9 mouse cellular contexts compared by ENCODE assay signal in genomic region chr2:50272165-50272564, GRCm38 (mm10). TPM values are rescaled to one million over a fixed set of nuclear protein-coding genes. Genes with fewer than 3 reads are reported as not detected.
DNase-seq lines count a peak whose midpoint lies in the region; ATAC-seq and TF ChIP-seq lines count a peak whose summit lies in the region.
"Had no signal": no experiment of that assay in that cellular context is flagged by ENCODE, and none has a peak within 500 bp of the region (broad histone marks: within the 10 kb centered on the region; RNA-seq: fewer than 3 reads in every experiment).

No protein-coding gene starts in this region.

- TF ChIP-seq CTCF in layer of hippocampus, adult 2 months (conservative IDR thresholded peaks at IDR 0.05): peak; percentile 92

- no peak overlapping the region for H3K27ac ChIP-seq in layer of hippocampus, adult 2 months
- H3K27ac ChIP-seq: liver, embryonic 15.5 days had no signal

- no peak for ATAC-seq in cerebellum, adult (ENCODE audit: insufficient number of reproducible peaks, low FRiP score, low TSS enrichment)

- DNase-seq in cerebellum, postnatal 14 days: peak; percentile 22 to 53
- DNase-seq in layer of hippocampus, adult 2 months (ENCODE audit: low spot score in 2 of 2): peak; percentile 15 to 42
- DNase-seq in layer of hippocampus, postnatal 25 days (ENCODE audit: extremely low spot score in 1 of 2, low spot score in 1 of 2): no peak
- DNase-seq in A20 (ENCODE audit: low read depth, low spot score): peak; percentile 44
- peak; percentile 27 for DNase-seq in embryo, embryonic 11.5 days (ENCODE audit: low read depth, low spot score)
- DNase-seq in right cerebral cortex, postnatal 4 days: no peak
- no peak for DNase-seq in right cerebral cortex, postnatal 14 days

- no peak overlapping the region for H3K4me3 ChIP-seq in layer of hippocampus, adult 2 months
- H3K4me3 ChIP-seq: liver, embryonic 15.5 days had no signal

RNA-seq across cellular contexts. Expression of gene Mmadhc, which starts 24.4 kb away (rescaled TPM):
- 10 to 100 TPM; 50.2 to 52.4 TPM for total RNA-seq in layer of hippocampus, adult 2 months (2021)
- total RNA-seq in layer of hippocampus, postnatal 25 days (2021): 10 to 100 TPM; 50.7 to 51.7 TPM

Comparison
In these comparisons a context has a peak if more than half of its experiments do, and no peak if none do; other contexts are left out.
1. DNase-seq: peak in cerebellum, postnatal 14 days (2 of 2), layer of hippocampus, adult 2 months (2 of 2), A20 (single experiment) and embryo, embryonic 11.5 days (single experiment); none in layer of hippocampus, postnatal 25 days (0 of 2), right cerebral cortex, postnatal 4 days (single experiment) and right cerebral cortex, postnatal 14 days (single experiment).